Mouse (Mus musculus): ENCODE measurements at regions not wholly inside any gene's neighbourhood (a gene's known extent, or its start where the extent isn't known, plus 50 kb on each side); places are given as distances from the start of the nearest gene placed in this dataset.

DNA sequence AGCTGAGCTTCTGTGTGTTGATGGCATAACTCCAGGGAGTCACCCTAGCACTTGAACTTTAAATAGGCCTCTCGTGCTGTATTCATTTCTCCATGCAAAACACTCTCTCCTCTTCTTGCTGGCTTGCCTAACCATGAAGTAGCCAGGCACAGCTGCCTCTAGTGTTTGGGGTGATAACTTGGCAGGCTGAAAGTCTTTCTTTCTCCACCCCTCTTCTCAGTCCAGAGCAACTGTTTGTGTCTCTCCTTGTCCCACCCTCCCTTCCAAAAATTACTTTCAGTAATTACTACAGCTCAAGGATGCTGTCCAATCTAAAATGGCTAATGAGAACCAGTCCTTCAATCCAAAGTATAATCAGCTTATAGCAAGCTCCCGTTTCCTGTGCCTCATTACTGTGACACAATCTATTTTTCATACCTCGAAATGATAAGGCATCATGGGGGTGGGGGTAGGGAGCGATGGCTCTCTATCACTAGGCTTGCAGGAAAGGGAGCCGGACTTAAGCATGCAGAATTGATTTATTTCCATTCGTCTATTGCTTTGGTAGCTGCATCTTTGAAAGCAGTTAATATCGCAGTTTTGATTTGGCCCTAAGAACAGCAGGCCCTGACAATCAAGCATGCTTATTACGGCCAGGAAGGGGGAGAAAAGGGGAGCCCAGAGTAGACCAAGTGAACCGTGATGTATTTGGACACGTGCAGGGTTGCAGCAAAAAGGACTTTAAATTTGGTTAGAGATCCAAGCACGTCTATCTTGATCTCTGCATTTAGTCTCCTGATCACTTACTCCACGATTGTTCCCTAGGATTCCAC is 943.8 kb downstream of the Slc4a3 start:
- H3K4me3 ChIP-seq (ENCODE audit: insufficient read depth, low read length) = no peak overlapping the region
- peak overlapping the region; percentile 8; the same call in 1 of the 2 replicates for H3K27ac ChIP-seq (ENCODE audit: insufficient read depth, low read length)
- no peak for TF ChIP-seq POLR2A (IDR thresholded peaks at IDR 0.05; ENCODE audit: extremely low read depth, insufficient read depth, low read length)
- TF ChIP-seq CTCF (IDR thresholded peaks at IDR 0.05; ENCODE audit: extremely low read depth, insufficient read depth, low read length) = no peak
- H3K4me1 ChIP-seq (ENCODE audit: control insufficient read depth, insufficient read depth, low read length) = peaks cover 4% of the 10 kb centered on the region; the same call in 1 of the 2 replicates

DNA sequence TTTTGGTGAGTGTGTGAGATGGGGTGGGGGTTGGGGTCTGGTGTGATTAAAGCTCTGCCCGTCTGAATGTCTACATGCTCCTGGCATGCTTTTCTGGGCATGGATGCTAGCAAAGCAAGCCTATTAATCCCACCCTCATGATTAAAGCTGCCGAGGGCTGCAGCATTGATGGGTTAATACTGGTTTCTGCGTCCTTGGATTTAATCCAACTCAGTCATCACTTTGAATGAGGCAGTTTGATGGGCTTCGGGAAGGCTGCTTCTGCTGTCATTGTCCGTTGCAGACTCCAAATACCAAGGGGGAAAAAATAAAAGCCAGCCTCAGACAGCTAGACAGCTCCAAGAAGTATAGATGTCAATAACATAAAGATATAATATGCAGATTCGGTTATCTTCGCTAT is 944.7 kb downstream of the Slc4a3 start:
- Histone ChIP-seq H3K4me1 (ENCODE audit: control insufficient read depth, insufficient read depth, low read length) (peaks cover 4% of the 10 kb centered on the region; the same call in 1 of the 2 replicates), H3K27ac (ENCODE audit: insufficient read depth, low read length) (peak overlapping the region; percentile 15; the same call in 1 of the 2 replicates), H3K4me3 (ENCODE audit: insufficient read depth, low read length) (no peak overlapping the region)
- TF ChIP-seq POLR2A (IDR thresholded peaks at IDR 0.05; ENCODE audit: extremely low read depth, insufficient read depth, low read length) (no peak), CTCF (IDR thresholded peaks at IDR 0.05; ENCODE audit: extremely low read depth, insufficient read depth, low read length) (no peak)

DNA sequence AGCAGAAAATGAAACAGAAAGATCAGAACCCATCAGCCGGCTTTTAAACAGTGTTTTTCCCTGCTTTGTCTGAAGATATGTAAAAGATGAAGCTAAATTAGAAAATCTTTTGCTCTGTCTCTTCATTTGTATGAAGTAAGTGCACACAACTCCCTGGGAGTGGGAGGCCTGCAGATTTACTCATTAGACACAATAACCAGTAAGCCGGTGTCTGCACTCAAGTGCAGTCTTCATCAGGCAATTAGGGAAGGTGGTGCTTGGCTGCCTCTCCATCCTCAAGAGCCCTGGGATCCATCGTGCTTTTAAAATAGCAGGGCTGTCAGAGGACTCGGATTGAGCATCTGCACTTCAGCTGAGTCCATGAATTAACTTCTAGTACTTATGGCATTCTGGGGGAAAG is 945.1 kb downstream of the Slc4a3 start:
- Histone ChIP-seq H3K4me1 (ENCODE audit: control insufficient read depth, insufficient read depth, low read length) (peaks cover 4% of the 10 kb centered on the region; the same call in 1 of the 2 replicates), H3K4me3 (ENCODE audit: insufficient read depth, low read length) (no peak overlapping the region), H3K27ac (ENCODE audit: insufficient read depth, low read length) (no peak overlapping the region)
- TF ChIP-seq POLR2A (IDR thresholded peaks at IDR 0.05; ENCODE audit: extremely low read depth, insufficient read depth, low read length) (no peak), CTCF (IDR thresholded peaks at IDR 0.05; ENCODE audit: extremely low read depth, insufficient read depth, low read length) (no peak)

DNA sequence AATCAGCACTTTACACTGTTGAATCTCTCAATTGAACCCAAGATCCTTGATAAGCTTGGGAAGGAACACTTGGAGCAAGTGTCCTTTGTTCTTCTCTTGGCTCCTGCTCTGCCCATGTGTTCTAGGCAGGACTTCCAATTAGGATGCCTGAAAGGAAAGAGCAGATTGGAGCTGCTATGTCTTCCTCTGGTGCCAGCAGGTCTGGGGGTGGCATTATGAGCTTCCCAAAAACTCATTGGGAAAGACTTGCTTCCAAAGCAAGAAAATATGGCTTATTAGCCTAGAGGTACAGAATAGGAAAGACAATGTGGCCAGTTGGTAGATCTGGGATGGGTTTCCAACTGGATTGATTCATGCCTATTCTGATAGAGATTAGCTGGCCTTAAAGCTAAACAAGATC is 959.1 kb downstream of the Slc4a3 start:
- no peak overlapping the region for H3K4me3 ChIP-seq (ENCODE audit: insufficient read depth, low read length)
- H3K27ac ChIP-seq (ENCODE audit: insufficient read depth, low read length) = no peak overlapping the region
- no peaks in the 10 kb centered on the region for H3K4me1 ChIP-seq (ENCODE audit: control insufficient read depth, insufficient read depth, low read length)
- TF ChIP-seq CTCF (IDR thresholded peaks at IDR 0.05; ENCODE audit: extremely low read depth, insufficient read depth, low read length) (no peak), POLR2A (IDR thresholded peaks at IDR 0.05; ENCODE audit: extremely low read depth, insufficient read depth, low read length) (no peak)

DNA sequence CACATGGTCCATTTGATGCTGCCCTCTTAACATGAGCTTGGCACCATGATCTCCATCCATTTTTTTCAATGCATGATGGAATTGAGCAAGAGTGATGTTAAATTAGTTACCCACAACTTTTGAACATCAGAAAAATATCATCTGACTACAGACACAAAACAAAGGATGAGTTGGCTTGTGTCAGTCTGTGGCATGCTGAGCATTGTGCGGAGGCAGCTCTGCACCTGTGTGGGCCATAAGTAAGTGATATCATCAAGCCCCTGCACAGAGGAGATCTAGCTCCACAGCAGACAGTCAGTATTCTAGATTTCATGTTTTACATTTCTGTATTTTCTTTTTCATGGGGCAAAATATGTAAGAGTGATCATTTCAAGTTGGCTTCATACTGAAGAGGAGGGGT is 962.8 kb downstream of the Slc4a3 start:
- no peaks in the 10 kb centered on the region for H3K4me1 ChIP-seq (ENCODE audit: control insufficient read depth, insufficient read depth, low read length)
- no peak for TF ChIP-seq POLR2A (IDR thresholded peaks at IDR 0.05; ENCODE audit: extremely low read depth, insufficient read depth, low read length)
- no peak for TF ChIP-seq CTCF (IDR thresholded peaks at IDR 0.05; ENCODE audit: extremely low read depth, insufficient read depth, low read length)

DNA sequence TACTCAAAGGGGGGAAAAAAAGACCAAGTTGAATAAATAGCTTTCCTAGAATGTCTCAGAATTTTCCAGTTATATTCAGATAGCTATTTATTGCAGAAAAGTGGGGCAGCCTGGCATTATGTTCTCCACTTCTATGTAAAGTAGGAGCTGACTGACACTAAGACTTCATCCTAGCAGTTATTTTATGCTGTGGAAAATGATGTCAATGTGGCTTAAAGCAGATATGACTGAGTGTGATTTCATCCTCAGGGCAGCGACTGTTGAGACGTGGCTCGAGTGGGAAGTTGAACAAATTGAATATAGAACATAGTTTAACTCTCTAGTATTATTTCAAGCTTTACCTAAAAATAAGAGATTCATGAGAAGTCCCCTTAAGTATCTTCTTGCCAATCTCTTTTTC is 963.4 kb downstream of the Slc4a3 start:
- Histone ChIP-seq H3K27ac (ENCODE audit: insufficient read depth, low read length) (no peak overlapping the region), H3K4me3 (ENCODE audit: insufficient read depth, low read length) (no peak overlapping the region), H3K4me1 (ENCODE audit: control insufficient read depth, insufficient read depth, low read length) (no peaks in the 10 kb centered on the region)
- TF ChIP-seq CTCF (IDR thresholded peaks at IDR 0.05; ENCODE audit: extremely low read depth, insufficient read depth, low read length) = no peak
- no peak for TF ChIP-seq POLR2A (IDR thresholded peaks at IDR 0.05; ENCODE audit: extremely low read depth, insufficient read depth, low read length)

More for the DNA sequence above, 962.8 kb downstream of the Slc4a3 start:
- Histone ChIP-seq H3K4me3 (ENCODE audit: insufficient read depth, low read length) (no peak overlapping the region), H3K27ac (ENCODE audit: insufficient read depth, low read length) (0 out of 2 replicates have a peak overlapping the region, but pooled peaks have one; percentile 29)

DNA sequence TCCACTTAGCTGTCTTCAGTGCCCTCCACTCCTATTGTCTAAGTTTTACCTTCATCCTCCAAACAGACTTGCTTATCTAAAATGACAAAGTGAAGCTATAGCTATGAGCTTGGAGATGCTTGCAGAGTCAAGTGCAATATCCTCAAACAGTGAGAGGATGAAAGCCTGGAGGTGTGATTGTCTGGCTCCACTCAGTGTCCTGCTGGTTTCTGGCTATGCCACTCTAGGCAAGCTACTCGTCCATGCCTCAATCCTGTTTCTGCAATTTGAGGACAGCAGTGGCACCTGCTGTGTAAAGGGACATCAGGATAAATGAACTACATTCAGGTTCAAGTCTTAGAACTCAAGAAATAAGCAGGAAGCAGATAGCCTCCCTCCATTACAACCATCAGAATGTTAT is 966.1 kb downstream of the Slc4a3 start:
- no peak for TF ChIP-seq CTCF (IDR thresholded peaks at IDR 0.05; ENCODE audit: extremely low read depth, insufficient read depth, low read length)
- no peak for TF ChIP-seq POLR2A (IDR thresholded peaks at IDR 0.05; ENCODE audit: extremely low read depth, insufficient read depth, low read length)
- no peak overlapping the region for H3K27ac ChIP-seq (ENCODE audit: insufficient read depth, low read length)
- no peak overlapping the region for H3K4me3 ChIP-seq (ENCODE audit: insufficient read depth, low read length)
- H3K4me1 ChIP-seq (ENCODE audit: control insufficient read depth, insufficient read depth, low read length) = no peaks in the 10 kb centered on the region

DNA sequence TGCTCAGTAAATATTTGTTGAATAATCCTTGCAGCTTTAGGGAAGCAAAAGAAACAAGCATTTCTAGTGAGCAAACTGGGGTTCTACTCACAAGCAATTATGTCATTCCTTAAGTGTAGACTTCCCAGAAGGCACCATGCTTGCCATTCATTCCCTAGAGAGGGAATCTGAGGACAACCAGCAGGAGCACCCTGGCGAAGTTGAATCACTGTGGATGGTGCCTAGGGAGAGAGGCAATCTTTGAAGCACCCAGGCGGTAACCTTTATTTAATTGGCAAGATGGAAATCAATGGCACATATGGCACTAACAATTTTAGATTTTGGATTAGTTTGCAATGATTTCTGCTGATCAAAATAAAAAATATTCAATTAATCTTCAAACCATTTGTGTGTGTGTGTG is 967.4 kb downstream of the Slc4a3 start:
- Histone ChIP-seq H3K27ac (ENCODE audit: insufficient read depth, low read length) (no peak overlapping the region), H3K4me3 (ENCODE audit: insufficient read depth, low read length) (no peak overlapping the region), H3K4me1 (ENCODE audit: control insufficient read depth, insufficient read depth, low read length) (no peaks in the 10 kb centered on the region)
- TF ChIP-seq CTCF (IDR thresholded peaks at IDR 0.05; ENCODE audit: extremely low read depth, insufficient read depth, low read length) = no peak
- no peak for TF ChIP-seq POLR2A (IDR thresholded peaks at IDR 0.05; ENCODE audit: extremely low read depth, insufficient read depth, low read length)

DNA sequence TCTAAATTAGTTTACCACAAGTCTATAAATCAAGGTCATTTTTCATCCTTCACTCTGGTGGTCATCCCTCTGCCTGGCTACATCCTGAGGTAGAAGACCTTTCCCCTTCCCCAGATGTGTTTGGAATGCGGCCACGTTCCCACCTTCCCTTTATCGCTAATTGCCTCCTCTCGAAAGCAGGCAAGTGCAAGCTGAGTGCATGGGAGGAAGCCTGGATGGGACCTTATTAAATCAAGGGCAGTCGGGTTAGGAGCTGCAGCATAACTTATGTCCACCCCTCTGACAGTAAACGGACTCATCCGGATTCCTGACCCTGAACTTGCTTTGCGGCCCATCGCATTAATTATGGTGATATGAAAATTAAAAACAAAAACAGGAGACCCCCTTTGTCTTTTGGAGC is 983.5 kb downstream of the Slc4a3 start:
- Histone ChIP-seq H3K4me1 (ENCODE audit: control insufficient read depth, insufficient read depth, low read length) (no peaks in the 10 kb centered on the region), H3K27ac (ENCODE audit: insufficient read depth, low read length) (no peak overlapping the region), H3K4me3 (ENCODE audit: insufficient read depth, low read length) (no peak overlapping the region)
- TF ChIP-seq CTCF (IDR thresholded peaks at IDR 0.05; ENCODE audit: extremely low read depth, insufficient read depth, low read length) (no peak), POLR2A (IDR thresholded peaks at IDR 0.05; ENCODE audit: extremely low read depth, insufficient read depth, low read length) (no peak)

DNA sequence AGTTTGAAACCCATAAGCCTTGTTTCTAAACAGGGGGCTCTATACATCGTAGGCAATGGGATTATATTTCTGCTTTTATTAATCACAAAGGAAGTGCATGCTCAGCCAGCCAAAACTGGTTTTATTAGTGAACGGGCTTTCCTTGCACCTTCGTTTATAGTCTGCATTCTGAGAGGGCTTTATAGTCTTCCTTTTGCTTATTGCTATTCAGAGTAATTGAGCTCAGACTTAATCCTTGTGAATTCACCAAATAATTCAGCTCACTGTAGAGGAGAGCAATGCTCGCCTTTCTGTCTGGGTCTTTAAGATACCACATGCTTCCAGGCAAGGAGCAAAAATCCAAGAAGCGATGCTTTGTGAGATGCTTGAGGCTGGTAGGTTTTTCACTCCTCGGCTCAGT is 984.3 kb downstream of the Slc4a3 start:
- H3K27ac ChIP-seq (ENCODE audit: insufficient read depth, low read length) = no peak overlapping the region
- H3K4me3 ChIP-seq (ENCODE audit: insufficient read depth, low read length) = no peak overlapping the region
- TF ChIP-seq POLR2A (IDR thresholded peaks at IDR 0.05; ENCODE audit: extremely low read depth, insufficient read depth, low read length) = no peak
- no peak for TF ChIP-seq CTCF (IDR thresholded peaks at IDR 0.05; ENCODE audit: extremely low read depth, insufficient read depth, low read length)
- H3K4me1 ChIP-seq (ENCODE audit: control insufficient read depth, insufficient read depth, low read length) = no peaks in the 10 kb centered on the region
